Mouse (Mus musculus): ENCODE results near the gene Crhr2.

Gene Crhr2

DNA sequence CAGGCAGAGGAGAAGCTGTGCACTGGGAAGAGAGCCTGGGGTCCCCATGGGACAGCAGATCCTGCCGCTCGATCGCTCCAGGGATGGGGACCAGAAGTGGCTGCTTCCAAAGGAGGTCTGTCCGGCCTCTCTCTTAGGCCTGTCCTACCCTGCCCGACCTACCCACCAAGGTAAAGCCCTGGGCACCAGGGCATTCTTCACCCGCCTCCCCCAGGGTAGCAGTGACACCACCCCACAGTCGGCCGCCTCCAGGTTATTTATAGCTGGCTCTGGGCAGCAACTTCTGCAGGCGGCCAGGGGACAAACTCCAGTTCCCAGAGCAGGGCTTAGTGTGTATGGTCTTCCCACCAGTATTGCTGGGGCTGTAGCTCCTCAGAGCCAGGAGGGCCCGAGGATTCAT lies at the start of gene Crhr2:
Gene Crhr2 (minus strand): TSS at position 223 of the 400 bp plus-strand sequence.
- DNase-seq, result peak; percentile 96

DNA sequence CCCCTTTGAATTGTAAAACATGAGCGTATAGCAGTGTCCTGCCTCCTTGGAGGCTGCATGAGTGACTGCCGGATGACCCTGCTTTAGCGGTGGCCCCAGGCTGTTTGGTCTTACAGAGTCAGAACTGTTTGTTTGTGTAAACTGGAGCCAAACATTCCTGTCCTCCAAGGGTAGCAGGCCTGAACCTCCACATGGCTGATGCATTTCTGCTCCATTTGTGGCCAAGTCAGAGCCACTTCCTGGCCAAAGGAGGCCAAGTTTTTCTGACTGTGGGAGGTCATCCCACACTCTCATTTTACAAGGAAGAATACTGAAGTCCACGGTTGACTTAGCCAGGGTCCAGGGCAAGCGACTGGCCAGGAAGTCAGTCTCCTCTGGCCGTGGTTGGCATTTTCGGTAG lies 46.7 kb upstream of the Crhr2 start:
- DNase-seq, result peak; percentile 97

DNA sequence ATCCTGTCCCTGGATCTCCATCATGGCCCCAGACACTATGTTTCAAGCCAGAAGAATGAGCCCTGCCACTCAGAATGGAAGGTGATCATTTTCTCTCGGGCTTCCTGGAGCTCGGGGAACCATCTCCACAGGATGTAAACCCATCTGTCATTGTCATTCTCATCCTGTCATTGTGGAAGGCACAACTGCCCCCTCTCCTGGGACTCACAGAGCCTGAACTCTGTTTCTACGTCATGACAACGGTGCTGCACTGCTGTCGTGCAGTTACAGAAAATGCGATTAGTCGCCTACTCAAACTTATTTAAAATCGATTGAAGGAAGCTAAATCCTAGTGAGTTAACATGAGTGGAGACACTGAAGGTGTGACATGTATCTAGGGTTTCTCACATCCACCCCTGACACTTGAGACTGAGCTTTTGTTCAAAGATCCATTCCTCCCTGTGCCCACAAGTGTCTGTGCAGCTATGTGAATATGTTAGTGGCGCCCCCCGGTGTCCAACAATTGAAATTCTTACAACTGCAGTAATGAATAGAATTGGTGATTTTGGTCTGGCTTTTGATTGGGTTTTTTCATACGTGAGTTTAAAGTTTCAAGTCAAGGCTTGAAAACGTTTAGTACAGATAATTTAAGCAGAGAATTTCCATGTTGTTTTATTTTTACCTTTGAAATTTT lies 44.4 kb upstream of the Crhr2 start:
- peak; percentile 89 for DNase-seq

DNA sequence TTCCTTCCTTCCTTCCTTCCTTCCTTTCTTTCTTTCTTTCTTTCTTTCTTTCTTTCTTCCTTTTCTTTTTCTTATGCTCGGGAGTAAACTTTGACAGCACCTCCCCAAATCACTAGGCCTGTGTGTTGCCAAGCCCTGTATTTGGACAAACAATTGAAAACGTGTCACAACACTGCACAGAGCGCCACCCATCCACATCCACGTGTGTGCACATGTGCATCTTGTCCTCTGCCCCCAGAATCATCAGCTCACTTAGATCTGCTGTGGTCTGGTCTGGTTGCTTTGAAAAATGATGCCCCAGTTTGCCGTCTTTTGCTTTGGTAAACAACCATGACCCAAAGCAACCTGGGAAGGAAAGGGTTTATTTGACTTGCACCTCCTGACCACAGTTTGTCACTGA lies 43.1 kb upstream of the Crhr2 start:
- peak; percentile 97 for DNase-seq

DNA sequence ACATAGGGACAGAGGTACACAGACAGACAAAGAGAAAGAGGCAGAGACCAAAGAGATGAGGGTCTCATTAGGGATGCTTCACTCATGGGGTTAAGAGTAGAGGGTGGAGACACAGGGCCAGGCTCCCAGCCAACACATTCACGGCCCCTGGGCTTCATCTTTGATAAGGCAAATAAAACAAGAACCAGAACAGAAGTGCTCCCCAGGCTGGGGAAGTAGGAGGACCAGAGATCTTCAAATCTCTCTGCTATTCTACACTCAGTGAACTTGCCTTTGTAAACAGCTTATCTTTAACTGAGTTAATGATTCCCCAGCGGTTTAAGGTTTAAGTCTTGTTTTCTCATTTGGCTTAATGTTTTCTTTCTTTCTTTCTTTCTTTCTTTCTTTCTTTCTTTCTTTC lies 42.6 kb upstream of the Crhr2 start:
- peak; percentile 96 for DNase-seq

DNA sequence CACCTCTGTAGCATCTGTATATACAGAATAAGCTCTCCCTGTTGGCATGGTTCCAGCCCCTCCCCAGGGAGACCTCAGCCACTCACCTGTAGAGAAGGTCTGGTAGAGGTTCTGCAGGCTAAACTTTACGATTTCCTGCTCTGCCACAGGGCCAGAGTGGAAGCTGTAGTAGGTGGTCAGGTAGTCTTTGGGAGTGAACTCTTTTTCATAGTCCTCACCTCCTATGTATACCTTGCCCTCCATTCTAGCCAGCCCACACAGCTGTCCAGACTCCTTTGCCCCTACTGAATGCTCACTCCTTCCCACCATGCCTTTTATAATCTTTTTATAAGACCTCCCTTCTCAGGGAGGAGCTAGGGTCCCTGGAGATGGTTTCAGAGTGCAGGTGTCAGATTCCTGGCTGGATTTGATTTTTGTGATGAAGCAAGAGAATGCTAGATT lies 41.9 kb upstream of the Crhr2 start, which contains the start of gene Inmt:
Gene Inmt (minus strand): TSS at position 303 of the 441 bp plus-strand sequence.
- DNase-seq, result peak; percentile 96

DNA sequence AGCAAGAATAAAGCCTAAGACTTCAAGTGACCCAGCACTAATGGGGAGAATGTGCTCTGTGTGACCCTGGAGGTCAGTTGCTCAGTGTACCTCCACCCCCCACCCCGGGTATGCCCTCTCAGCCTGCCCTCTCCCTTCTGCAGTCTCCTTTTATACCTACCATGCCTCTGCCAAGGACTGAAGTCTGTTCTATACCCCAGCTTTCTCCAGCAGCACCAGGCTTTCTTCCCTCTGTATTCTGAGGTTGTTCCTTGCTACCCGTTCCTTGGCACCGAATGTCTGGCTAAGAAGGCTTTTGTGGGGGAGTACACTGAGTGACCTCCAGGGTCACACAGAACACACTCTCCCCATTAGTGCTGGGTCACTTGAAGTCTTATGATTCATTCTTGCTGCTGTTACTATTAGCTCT lies 41.1 kb upstream of the Crhr2 start:
- no peak for DNase-seq

DNA sequence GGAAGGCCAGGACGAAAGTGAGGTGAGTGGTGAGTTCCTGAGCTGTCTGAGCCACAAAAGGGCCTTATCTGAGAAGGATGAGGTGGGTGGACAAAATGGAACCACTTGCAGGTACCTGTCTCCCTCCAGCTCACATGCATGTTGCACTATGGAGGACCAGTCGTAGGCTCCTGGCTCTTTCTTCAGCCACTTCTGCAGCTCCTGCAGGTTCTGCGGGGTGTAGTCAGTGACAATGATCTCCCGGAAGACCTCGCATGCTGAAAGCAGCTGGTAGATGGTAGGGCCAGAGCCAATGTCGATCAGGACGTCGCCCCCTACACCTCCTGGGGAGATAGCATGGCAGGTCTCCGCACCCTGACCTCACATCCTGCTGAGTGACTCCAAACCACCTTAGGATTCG lies 40.4 kb upstream of the Crhr2 start:
- DNase-seq, result peak; percentile 90

DNA sequence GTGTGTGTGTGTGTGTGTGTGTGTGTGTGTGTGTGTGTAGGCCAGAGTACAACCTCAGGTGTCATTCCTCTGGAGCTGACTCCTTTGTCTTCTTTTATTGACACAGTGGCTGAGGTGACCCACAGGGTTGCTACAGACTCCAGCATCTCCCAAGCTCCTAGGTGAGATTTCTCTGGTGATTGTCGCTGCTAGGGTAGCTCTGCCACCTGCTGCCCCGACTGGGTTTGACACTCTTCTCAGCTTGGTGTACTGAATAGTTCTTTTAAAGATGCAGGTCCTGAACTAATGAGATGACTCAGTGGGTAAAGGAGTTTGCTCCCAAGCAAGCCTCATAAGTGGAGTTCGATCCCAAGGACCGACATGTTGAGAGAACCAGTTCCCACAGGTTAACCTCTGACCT lies 38.8 kb upstream of the Crhr2 start:
- no peak for DNase-seq

DNA sequence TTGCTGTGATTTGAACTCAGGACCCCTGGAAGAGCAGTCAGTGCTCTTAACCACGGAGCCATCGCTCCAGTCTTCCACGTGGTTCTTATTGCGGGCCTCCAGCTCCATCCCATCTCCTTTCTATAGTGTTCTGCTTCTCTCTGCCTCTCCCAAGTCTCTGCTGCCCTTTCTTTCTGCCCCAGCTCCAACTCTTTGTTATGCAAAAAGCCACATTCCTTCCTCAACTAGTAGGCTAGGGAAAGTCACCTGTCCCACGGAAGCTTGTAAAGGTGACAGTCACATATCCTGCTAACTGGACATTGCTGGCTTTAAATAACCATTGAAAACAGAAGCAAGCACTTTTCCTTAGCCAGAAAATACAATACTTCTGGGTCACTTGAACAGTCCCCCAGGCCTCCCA lies 37.0 kb upstream of the Crhr2 start:
- no peak for DNase-seq

DNA sequence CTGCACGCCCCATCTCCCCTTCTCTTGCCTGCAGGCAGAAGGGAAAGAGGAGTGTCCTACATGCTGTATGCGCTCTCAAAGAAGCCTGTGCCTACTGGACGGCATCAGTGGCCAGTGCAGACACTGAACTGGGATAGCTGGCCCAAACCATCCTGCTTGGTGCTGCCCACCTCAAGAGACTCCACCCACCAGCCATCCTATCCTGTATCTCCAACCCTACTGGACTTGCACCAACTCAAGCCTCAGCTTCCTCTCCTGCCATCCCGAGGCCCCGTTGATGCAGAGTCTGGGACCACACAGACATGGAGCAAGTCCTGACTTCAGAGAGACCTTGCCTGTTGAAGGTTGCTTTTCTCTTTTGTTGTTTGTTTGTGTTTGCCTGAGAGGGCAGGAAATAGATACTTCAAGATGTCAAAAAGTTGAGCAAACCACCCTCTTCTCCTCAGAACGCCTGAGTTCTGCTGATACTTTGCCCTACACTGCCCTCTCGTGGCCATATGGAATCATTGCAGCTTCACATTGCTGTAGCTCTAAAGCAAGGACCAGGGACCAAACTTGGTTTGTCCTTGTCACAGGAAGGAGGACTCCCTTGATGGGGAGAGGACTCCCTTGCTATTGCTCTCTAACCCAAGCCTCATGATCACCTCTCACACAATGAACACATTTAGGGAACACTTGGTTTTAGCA lies 34.1 kb upstream of the Crhr2 start:
- peak; percentile 95 for DNase-seq

DNA sequence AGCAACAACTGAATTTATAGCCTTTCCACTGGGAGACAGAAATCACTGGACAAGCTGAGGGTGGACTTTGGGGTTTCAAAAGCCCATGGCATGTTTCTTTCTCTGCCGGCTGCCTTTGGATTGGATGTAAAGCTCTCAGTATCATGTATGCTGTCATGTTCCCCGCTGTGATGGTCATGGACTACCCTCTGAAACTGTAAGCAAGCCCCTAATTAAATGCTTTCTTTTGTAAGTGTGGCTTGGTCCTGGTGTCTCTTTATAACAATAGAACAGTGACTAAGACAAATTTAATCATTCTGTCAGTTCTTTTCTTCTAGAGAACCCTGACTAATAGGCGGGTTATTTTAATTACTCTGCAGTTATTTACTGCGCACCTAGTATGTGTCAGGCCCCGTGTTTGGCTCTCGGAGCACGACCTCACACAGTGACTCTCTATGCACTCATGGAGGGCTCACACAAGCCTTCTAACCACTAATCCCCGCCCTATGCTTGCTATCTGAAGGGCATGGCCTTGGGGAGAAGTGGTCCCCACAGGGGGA lies 30.3 kb upstream of the Crhr2 start:
- DNase-seq, result no peak

DNA sequence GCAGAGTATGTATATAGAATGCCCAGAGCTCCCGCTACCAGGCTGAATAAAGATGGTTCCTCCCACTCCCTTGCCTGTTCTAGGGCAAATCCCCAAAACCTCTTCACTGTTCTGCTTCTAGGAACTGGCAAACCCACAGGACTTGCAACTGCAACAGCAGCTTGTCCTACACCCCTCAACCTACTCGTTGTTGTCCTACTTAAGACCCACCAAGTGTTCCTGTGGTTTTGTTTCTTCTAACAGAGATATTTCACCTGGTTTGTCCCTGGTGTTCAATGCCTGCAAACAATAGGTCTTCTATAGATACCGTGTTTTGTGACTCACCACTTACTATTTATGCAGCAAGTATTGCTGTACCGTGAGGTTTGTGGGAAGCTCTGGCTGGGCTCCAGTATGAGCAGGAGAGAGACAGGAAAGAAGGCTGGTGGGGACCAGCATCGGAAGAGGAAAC lies 28.5 kb upstream of the Crhr2 start:
- DNase-seq, result no peak

DNA sequence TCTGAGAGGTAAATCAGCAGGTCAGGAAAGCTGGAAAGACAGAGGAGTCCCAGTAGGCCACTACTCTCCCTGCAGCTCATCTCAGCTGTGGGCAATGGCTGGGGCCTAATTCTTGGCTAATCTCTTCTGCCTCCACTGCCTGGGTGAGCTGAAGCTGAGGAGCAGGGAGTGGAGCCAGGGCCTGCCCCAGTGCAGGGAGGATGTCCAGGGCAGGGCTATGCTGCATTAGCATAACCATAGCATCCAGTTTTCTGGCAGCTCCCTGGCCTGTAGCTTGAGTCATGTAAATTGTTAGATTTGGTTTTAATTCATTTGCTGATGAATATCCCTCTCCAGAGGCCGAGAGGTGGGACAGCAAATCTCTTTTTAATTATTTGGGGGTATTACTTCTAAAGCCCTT lies 26.4 kb upstream of the Crhr2 start:
- DNase-seq, result no peak

DNA sequence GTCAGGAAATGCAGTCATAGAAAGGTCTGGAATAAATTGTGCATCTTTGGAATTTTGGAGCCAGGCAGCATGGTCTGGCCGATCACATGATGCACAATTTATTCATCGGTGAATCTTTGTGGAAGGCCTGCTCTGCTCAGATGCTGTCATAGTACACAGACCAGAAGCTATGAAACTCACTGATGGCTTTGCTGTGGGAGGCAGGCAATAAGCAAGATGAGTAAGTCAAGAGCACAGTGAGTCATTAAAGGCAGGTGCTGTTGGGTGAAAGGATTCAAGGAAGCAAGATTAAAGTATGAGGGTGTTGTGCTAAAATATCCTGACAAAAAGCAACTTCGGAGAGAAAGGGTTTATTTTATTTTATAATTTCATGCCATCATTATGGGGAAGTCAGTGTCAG lies 19.4 kb upstream of the Crhr2 start:
- no peak for DNase-seq

DNA sequence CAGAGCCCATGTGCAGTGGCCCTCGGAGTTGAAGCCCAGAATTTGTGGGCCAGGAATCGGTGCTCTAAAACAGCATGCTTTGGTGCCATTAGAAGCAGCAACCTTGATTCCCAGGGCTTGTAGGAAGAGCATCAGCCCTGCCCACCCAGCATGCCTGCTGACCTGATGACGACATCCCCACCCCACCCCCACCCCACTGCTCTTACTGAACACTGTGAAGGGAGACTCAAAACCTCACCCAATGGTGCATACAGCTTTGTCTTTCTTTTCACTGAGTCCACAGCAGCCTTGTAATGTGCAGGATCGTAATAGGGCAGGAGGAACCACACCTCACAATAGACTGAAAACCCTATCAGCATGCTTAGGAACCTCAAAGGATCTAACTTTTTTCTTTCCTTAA lies 13.3 kb upstream of the Crhr2 start:
- no peak for DNase-seq

DNA sequence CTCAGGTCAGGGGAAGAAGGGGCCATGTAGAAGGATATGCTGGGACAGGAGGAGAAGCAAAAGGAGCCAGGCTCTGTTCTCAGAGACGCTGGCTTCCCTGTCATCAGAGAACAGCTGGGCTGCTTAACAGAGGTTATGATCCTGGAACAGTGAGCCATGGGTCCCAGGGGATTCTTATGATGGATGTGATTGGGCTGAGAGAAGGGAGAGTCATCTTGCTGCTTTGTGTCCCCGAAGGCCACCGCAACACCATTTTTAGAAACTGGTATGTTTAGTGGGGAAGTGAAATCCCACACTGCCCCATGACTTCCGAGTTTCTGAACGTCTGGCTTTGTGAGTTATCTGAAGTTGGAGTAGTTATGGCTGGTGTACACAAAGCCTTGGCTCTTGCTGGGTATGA lies 12.5 kb upstream of the Crhr2 start:
- DNase-seq, result peak; percentile 98

DNA sequence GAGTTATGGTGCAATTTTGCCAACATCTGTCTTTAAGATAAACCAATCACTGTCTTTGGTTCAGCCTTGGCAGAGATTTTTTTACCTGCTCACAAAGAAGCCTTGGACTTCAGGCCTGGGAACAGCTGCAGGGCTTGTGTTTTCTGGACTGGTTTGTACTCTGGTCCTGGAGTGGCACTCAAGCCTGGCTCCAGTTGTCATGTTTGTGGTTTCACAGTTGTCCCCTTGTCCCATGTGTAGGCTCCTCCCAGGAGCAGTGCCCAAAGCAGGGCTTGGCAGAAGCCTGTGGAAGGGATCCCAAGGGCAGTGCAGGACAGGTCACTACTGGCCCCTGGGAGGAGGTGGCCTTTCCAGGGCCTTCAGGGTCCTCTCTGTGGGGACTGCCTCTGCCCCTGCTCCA lies 5.5 kb upstream of the Crhr2 start:
- peak; percentile 96 for DNase-seq

DNA sequence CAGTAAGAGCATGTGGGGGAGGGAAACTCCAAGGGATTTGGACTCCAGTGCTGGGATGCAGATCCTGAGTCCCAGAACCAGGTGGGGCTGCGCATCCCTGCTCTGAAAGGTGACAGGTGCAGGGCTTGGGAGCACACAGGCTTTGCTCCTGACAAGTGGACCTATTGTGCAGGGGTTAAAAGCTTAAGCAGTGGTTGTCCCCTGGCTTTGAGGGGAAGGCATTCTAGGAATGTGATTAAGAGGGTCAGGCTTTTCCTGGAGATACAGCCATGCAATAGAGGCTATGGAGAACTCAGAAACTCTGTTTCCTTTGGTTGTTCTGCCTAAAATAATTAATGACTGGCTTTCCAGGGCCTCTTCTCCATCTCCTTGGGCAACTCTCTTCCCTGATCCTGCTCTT lies 609 bp upstream of the Crhr2 start:
- no peak for DNase-seq

DNA sequence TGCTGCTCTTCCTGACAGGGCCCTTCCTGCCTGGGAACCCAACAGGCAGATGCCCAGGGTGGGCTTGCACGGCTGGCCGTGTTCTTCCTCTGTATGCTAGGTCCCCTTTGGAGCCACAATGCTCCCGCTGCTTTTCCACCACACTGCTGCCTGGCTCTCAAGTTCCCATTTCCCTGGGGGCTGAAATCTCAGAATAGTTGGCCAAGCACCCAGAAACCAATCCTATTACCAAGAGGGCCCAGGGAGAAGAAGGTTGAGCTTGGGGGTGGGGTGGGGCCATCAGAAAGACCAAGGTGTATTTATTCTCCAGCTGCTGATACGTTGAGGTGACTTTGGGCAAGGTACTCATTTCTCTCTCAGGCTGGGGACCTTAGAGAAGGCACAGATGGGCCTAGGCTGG lies 1.5 kb downstream of the Crhr2 start:
- no peak for DNase-seq

DNA sequence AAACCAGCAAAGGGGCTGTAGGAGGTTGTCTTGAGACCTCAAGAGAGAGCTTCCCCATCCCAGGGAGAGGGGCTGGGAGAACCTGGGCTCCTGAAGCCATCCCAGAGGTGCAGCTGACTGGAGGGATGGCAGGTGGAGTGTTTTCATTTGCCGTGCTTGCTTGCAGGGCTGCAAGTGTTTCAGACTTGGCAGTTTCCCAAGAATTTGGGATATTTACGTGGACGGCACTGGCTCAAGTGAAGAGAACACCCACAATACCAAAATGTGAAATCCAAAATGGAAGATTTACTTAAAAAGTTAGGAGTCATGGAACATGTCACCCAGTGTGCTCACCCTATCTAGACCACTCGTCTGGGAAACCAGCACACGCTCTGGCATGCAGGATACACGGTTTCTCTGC lies 2.2 kb downstream of the Crhr2 start:
- DNase-seq, result no peak

DNA sequence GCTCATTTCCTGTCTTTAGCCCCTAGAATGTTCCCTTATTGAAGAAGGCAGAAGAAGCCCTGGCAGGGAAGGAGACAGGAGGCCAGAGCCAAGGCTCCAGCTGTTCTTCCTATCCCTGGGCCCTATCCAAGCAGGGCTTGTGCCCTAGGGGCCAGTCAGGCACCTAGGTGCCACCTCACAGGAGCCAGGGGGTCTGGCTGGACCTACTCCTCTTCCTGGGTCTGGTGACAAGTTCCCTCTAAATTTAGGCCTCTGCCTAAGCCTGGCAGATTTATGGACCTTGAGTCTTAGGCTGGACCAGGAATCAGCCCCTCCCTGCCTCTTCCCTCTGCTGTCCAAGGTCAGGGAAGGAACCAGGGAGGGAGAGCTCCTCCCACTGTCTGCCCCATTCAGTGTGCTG lies 4.4 kb downstream of the Crhr2 start:
- DNase-seq, result no peak

DNA sequence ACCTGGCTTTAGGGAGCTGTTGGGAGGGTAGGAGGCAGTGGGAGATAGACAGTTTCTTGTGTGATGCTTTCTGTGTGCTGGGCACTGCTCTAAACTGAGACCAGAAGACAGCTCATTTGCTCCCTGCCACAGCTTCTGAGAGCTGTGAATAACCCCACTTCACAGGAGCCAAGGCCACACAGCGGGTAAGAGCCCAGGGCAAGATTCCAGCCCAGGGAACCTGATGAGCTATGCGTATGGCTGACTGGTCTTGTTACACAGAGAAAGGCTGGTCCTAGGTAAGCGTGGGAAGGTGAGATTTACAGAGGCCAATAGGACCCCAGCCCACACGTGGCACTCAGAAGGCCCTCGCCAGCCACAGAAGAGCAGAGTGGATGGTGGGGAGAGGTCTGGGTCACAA lies 6.2 kb downstream of the Crhr2 start:
- no peak for DNase-seq

DNA sequence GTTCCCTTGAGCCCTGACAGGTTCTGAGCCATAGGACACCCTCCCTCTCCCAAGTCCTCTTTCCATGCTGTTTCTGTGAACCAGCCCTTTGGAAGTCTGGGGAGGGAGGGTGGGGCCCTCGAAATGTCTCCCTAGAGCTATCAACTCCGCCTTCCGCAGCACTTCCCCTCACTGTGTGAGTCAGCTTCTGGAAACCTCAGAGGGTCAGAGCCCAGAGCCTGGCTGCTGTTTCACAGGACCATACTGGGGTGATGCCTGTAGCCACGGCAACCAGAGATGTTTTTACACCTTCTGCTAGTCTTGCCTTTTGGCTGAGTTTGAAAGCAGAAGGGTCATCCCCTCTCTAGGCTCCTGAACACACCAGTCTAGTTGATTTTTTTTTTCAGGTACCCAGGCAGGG lies 9.8 kb downstream of the Crhr2 start:
- DNase-seq, result peak; percentile 95

Measured in heart, adult 11 months (tissue).